Mouse (Mus musculus) urinary bladder, adult 18-20 months (tissue): ENCODE measurements around the gene Efcab11.

Experiments used
- DNase-seq, 2 experiments: peaks; one replicate each; pipeline ENCODE4 v3.0.0; 2022; ENCODE audit warnings: low spot score in 2 of 2, mixed read lengths in 2 of 2

The Efcab11 gene

DNA sequence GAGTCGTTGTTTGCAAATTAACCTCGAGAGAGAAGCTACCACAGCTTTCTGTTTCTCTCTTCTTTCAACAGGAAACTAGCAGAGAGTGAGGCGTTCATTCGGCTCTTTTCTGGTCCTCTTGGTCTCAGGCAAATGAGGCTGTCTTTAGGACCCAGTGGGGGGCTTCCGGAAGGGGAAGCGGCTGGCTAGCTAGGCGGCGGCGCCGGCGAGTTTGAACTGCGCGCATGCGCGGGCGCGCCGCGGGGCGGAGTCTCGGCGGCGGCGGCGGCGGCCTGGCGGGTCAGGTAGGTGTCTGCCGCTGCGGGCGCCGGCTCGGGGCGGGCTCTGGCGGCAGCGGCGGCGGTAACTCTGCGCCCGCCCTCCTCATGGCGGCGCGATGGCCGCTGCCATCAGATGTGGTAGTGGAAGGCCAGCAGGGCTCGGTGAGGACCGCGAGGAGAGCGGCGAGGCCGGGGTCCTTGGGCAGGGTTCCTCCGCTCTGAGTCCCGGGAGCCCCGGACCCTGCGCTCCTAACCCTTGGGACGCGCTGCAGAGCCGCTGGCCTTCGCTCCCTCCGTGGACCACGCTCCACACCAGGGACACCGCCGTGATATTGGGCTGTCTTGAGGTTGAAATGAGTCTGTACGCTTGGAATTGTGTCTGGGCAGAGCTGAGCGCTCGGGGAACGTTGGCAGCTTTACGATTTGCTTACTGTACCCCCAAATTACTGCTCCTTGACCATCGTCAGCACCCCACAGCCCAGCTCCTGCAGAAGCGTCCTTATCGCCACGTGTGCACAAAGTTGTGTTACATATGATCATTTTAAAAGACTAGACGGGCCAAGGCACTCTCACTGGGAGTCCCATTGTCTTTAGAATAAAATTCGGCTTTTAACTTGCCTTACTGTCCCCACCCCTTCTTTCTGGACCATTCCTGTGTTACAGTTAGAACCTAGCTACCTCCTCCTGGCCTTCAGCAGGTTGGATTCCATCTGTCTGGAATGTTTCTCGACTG lies at the start of gene Efcab11, which contains the start of gene Tdp1:
TSS of gene Efcab11 (minus strand) at position 171 of the 993 bp plus-strand sequence.
TSS of gene Tdp1 (plus strand) at position 249 of the 993 bp plus-strand sequence.
- DNase-seq, result peak; percentile 80 to 86

DNA sequence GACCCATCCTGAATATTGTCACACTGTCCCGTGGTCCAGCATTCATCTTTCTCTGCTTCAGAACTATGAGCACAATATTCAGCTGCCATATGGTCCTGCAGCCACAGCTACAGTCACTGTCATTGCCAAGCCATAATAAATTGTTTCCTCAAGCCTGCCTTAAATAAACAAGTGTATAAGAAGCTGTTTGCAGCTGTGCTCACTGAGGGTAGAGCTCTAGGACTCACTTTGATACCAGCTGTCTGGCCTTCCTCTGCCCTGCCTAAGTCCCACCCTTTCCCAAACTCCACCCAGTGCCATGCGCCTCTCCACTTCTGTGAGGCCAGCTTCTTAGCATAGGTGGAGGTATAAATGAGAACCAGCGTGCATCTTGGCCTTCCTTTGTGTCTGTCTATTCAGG lies 49.4 kb upstream of the Efcab11 start:
- no peak for DNase-seq

DNA sequence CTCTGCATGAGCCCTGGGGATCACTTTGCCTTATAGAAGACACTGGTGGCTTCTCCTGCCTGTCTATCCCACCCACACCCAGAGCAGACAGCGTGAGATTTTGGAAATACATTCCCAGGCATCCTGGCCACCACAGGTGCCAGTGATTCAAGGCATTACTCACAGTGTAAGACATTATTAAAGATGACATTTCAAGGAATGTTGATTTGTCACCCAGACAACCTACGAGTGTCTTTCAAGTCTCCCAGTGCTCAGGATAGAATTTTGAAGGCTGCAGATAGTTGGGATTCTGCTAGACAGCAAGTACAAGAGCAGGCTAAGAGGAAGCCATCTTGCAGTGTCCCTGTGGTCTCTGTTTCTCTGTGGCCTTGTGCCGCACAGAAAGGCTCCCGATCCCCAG lies 48.0 kb upstream of the Efcab11 start:
- DNase-seq, result no peak

DNA sequence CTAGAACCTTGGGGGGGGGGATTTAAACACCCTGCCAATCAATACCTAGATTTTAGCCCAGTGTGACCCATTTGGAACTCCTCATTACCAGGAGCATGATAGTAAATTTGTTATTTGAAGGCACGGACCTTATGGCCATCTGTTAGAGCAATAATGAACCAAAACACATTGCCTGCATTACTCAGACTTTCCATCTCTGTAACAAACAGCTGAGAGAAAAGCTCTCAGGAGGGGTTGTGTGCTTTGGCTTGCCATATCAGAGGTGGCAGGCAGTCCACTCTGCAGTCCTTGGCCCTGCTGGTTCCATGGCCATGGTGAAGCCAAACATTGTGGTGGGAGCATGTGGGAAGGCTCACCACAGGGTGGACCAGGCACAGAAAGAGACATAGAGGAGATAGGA lies 44.9 kb upstream of the Efcab11 start:
- DNase-seq, result no peak

GRCm38 (mm10) chr12:99928311-99928710 lies 44.1 kb upstream of the Efcab11 start:
- no peak for DNase-seq

DNA sequence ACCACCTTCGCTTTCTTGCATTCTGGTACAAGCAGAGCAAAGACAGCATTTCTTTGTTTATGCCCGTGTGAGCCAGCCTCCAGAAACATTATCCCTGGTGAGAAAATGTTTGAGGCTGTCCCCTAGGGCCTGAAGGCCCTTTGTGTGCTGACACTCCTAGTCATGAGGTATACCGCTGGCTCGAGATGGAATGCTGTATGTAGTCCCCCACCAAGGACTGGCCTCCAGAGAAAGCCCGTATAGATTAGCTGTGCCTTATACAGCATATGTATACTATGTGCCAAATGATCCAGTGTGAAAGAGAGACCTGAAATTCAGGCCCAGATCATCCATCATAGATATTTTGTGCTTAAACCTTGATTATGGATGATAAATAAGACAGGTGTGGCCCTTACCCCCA lies 39.5 kb upstream of the Efcab11 start:
- DNase-seq, result no peak

- no peak for DNase-seq
Observed at GRCm38 (mm10) chr12:99923131-99923606, 38.9 kb upstream of the Efcab11 start.

- DNase-seq, result no peak
Observed at GRCm38 (mm10) chr12:99921045-99921444, 36.8 kb upstream of the Efcab11 start.

- no peak for DNase-seq
Observed at GRCm38 (mm10) chr12:99919636-99920035, 35.4 kb upstream of the Efcab11 start.

GRCm38 (mm10) chr12:99917800-99918427 lies 33.7 kb upstream of the Efcab11 start:
- DNase-seq, result no peak

GRCm38 (mm10) chr12:99911466-99911865 lies 27.2 kb upstream of the Efcab11 start:
- DNase-seq, result no peak

GRCm38 (mm10) chr12:99904537-99904936 lies 20.3 kb upstream of the Efcab11 start:
- no peak for DNase-seq

- DNase-seq, result no peak
Observed at GRCm38 (mm10) chr12:99902867-99903370, 18.7 kb upstream of the Efcab11 start.

DNA sequence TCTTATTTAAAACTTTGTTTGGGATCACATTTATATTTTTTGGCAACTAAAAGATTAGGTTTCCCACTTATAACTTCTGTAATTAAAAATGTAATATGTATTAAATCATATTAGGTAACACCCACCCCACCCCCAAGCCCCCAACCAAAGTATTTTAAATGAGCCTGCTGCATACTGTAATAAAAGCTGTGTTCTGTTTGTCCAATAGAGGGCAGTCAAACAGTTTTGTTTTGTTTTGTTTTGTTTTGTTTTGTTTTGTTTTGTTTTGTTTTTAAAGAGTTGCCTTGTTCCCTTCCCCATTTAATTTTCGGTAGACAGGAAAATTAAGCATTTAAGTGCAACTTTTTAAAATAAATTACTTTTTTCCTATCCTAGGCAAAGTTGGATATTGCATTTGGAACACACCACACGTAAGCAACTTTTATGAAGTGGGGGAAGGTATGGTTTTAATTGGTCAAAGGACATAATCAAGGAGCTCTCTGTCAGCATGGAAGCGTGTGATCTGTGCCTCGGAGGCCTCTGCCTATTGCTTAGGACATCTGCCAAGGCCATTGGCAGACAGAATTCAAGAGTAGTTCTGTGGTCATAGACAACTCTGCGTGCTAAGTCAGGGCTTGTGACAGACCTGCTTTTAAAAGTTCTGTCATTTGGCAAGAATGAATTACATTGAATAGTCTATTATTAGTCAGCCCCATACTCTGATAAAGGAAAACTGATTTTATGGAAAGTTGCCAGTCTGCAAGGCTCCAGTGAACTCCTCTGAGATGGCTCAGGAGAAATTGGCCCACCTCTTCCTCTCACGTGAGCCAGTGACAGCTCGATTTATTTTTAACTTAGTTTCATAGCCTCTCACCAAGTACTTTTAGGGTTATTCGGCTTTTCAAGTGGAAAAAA lies 18.0 kb upstream of the Efcab11 start:
- no peak for DNase-seq

DNA sequence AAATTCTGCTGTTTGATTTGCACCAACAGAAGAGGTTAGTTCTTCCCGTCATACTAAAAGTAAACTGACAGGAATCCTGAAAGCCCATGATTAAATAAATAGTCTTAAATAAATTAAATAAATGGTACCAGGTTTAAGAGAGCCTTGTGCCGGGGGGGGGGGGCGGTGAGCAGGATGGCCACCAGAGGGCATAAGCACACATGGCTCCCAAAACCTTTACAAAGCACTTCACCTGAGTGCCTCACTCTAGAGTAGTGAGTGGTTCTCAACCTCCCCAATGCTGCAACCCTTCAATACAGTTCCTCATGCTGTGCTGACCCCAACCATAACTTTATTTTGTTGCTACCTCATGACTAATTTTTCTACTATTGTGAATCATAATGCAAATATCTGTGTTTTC lies 15.8 kb upstream of the Efcab11 start:
- DNase-seq, result no peak

DNA sequence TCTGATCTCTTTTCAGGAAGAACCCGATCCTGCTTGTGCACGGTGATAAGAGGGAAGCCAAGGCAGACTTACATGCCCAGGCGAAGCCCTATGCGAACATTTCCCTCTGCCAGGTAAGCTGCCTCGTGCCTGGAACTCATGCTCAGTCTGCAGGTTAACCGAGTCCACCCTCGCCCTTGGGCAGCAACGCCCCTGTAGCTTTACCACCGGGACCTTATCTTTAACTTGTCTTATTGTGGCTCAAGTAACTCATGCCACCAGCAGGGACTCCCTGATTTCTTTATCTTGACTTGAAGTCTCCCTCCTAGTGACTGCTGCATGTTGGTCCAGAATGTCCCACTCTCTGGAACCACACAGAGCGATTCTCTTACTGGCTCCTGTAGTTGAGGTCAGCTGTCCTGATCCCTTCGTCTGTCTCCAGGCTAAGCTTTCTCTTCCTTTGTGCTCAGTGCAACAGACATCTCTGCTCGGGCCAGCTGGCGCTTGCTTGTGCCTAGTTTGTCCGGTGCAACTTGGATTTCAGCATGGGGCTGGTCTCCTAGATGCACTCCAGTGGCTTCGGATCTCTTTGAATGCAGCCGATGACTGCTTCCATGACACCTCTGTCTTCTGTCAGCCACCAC lies 14.1 kb upstream of the Efcab11 start:
- DNase-seq, result no peak

DNA sequence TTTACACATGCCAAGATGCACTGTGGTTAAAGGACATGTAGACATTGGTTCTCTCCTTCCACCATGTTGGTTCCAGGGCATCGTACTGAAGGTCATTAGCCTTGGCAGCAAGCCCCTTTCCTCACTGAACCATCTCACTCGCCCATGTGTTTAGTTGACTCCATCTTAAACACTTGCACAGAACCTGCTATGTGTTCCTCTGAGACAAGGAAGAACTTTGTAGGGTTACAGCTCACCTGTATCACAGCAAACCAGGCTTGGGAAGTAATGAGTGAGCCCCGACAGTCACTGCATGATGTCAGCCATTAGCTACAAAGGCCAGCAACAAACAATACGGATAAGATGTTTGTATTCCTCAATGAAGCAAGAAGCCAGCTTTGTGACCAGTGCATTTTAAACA lies 13.6 kb upstream of the Efcab11 start:
- DNase-seq, result no peak

DNA sequence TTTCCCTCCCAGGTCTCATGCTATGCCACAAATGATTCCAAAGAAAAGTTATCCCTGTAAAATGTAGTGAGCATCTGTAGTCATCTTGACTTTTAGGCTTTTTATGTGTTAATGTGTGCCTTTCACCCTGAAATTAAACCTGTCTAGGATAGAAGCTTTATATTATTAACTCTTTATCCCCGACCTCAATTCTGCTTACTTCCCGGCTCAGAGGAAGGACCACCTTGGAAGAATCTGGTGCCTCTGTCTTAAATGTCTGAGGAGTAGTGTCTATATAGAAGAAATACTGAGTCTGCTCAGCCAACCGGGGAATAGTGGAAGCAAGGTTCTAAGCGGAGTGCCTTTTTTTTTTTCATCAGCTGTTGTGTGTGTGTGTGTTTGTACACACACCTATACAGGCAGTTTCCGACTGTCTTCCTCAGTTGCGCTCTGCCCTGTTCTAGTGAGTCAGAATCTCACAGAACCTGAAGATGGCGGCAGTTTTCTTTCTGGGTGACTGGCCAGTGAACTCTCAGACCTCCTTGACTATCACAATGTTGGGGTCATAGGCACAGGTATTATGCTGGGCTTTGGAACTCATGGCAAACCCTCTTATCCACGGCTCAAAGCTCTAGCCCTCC lies 1.2 kb upstream of the Efcab11 start:
- DNase-seq, result no peak

DNA sequence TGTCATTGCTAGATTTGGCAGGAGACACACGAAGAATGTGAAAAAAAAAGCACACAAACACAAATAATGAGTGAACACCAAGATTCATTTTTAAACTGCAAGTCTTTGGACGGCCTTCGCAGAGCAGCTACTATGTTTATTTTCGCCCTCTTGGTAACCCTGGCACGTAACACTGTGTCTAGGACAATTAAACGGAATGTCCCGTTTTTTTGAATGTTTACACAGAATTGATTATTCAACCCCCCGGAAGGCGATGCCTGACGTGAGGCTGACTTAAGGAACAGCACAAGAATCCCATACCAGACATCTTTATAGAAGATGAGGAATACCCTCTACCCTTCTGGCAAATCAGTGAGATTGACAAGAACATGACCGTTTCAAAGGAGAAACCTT lies 530 bp downstream of the Efcab11 start:
- peak in 1 of 2 experiments; percentile 15 for DNase-seq

DNA sequence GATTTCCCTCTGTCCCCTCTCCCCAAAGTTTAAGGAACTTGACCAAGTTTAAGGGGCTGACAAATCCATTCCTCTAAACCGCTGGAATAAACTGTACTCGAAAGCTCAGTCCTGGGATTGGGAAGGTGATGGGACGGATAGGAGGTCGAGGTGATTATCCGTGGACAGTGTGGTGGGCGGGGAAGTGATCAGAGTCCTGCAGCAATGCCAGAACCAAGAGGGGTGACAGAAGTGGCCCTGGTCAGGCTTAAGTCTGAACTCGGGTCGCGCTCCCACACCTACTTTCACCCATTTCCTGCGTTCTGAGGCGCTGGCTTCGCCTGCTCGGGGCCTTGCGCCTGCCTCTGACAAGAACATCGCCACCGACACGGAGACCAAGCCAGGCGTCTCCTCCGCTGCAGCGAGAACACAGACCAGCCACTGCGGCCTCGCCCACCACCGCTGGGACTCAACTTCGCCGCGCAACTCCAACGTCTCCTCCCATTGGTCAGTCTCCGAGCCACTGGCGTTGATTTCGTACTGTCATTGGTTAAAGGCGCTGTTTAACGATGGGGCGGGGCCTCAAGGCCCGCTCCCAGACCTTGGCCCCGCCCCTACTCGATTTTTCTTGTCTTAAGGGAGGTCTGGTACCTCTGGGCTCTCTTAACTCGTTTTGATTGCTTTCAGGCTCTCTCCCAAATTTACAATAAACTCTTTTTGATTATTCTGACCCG lies 1.1 kb downstream of the Efcab11 start:
- DNase-seq, result peak; percentile 70 to 78
